Mouse (Mus musculus): ENCODE data around the gene Snx22.

DNA sequence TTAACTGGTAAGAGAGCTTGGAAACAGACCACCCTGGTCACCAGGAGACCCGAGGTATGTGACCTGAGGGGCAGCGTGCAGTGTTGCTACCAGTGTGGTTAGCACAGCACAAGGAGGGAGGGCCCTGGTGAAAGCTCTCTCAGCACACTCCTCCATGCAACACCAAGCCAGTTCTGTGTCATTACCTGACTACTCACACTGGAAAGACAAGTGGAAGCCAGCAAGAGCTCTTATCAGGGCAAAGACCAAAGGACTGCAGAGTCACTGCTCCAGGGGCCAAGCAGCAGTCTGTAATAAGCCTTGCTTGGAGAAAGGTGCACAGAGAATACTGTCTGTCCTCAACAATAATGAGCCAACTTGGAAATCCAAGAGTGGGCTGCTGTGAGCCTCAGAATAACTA lies 23.1 kb upstream of the Snx22 start:
- TF ChIP-seq CTCF (IDR thresholded peaks at IDR 0.05; ENCODE audit: low read depth, low read length) (no peak), POLR2AphosphoS5 (IDR thresholded peaks at IDR 0.05; ENCODE audit: insufficient replicate concordance, low read depth, low read length) (no peak), TAL1 (conservative IDR thresholded peaks at IDR 0.05; ENCODE audit: low read depth, low read length) (no peak)

All from G1E (cell line).